Comparison of ENCODE assay signal across 8 mouse cellular contexts in genomic region chr5:35893093-35893804, GRCm38 (mm10). TPM values are rescaled to one million over a fixed set of nuclear protein-coding genes. Genes with fewer than 3 reads are reported as not detected.
DNase-seq lines count a peak whose midpoint lies in the region; ATAC-seq and TF ChIP-seq lines count a peak whose summit lies in the region.

Gene Afap1 (plus strand): TSS chr5:35893319.

- peak within 1 kb of the TSS; percentile 84 for H3K4me3 ChIP-seq in embryonic facial prominence, embryonic 11.5 days (ENCODE audit: low read depth, low read length)
- H3K4me3 ChIP-seq in intestine, postnatal 0 days (ENCODE audit: low read depth, low read length), result peak within 1 kb of the TSS; percentile 74
- H3K4me3 ChIP-seq in midbrain, embryonic 10.5 days, result peak within 1 kb of the TSS; percentile 78

- whole genome bisulfite sequencing in embryonic facial prominence, embryonic 11.5 days, result under 1% methylated on average over 49 of the region's 49 CpGs
- under 1% methylated on average over 49 of the region's 49 CpGs for WGBS in intestine, postnatal 0 days
- WGBS in midbrain, embryonic 10.5 days, result under 1% methylated on average over 49 of the region's 49 CpGs

- peak within 1 kb of the TSS; percentile 89 for H3K9ac ChIP-seq in embryonic facial prominence, embryonic 11.5 days (replicated peaks; ENCODE audit: low read length)
- peak within 1 kb of the TSS; percentile 63 for H3K9ac ChIP-seq in intestine, postnatal 0 days (ENCODE audit: low read depth, low read length)

- no peaks in the 10 kb centered on the region for H3K36me3 ChIP-seq in embryonic facial prominence, embryonic 11.5 days (replicated peaks; ENCODE audit: control insufficient read depth, insufficient read depth, low read depth, low read length)
- no peaks in the 10 kb centered on the region for H3K36me3 ChIP-seq in intestine, postnatal 0 days (ENCODE audit: control insufficient read depth, insufficient read depth)
- no peaks in the 10 kb centered on the region for H3K36me3 ChIP-seq in midbrain, embryonic 10.5 days

- peak; percentile 92 for ATAC-seq in embryonic facial prominence, embryonic 11.5 days (replicated peaks; ENCODE audit: insufficient number of reproducible peaks, low FRiP score, low TSS enrichment, low read depth)
- ATAC-seq in granulocyte monocyte progenitor cell, adult 5-6 weeks (replicated peaks; ENCODE audit: poor library complexity, severe bottlenecking), result peak; percentile 82
- peak; percentile 94 for ATAC-seq in intestine, postnatal 0 days

- H3K9me3 ChIP-seq in embryonic facial prominence, embryonic 11.5 days (replicated peaks; ENCODE audit: control insufficient read depth, low read length), result no peaks in the 10 kb centered on the region
- H3K9me3 ChIP-seq in intestine, postnatal 0 days (ENCODE audit: control insufficient read depth), result no peaks in the 10 kb centered on the region
- H3K9me3 ChIP-seq in midbrain, embryonic 10.5 days (replicated peaks), result no peaks in the 10 kb centered on the region

- intact Hi-C loops in left cerebral cortex, postnatal 36 days (cut with DNase I), result loop anchor here (2.0 to 5.0 kb wide), 2 partner anchors 39 to 82 kb away; no protein-coding TSS in a partner anchor

- peak within 1 kb of the TSS; percentile 94 for H3K4me2 ChIP-seq in embryonic facial prominence, embryonic 11.5 days (ENCODE audit: low read depth, low read length)
- H3K4me2 ChIP-seq in intestine, postnatal 0 days (replicated peaks; ENCODE audit: low read depth), result peak within 1 kb of the TSS; percentile 93

- DNase-seq in adrenal gland, postnatal 25 days, result peak; percentile 100
- DNase-seq in embryonic facial prominence, embryonic 11.5 days (ENCODE audit: low spot score), result peak; percentile 99
- peak; percentile 96 for DNase-seq in left cerebral cortex, postnatal 36 days (ENCODE audit: low spot score in 2 of 2)
- DNase-seq in midbrain, embryonic 10.5 days (ENCODE audit: low spot score), result peak; percentile 100
- DNase-seq in right cerebral cortex, postnatal 36 days (ENCODE audit: low spot score in 2 of 2), result peak; percentile 97 to 98
- peak; percentile 99 to 100 for DNase-seq in urinary bladder, postnatal 4 days (ENCODE audit: low spot score in 2 of 2)

- no peaks in the 10 kb centered on the region for H3K4me1 ChIP-seq in embryonic facial prominence, embryonic 11.5 days (ENCODE audit: control insufficient read depth, insufficient read depth, low read length)
- no peaks in the 10 kb centered on the region; the same call in 1 of the 2 replicates for H3K4me1 ChIP-seq in intestine, postnatal 0 days (replicated peaks; ENCODE audit: control insufficient read depth, insufficient read depth, low read length)
- H3K4me1 ChIP-seq in midbrain, embryonic 10.5 days, result peaks cover 40% of the 10 kb centered on the region

- no peak for TF ChIP-seq CTCF in intestine, postnatal 0 days (IDR thresholded peaks at IDR 0.05; ENCODE audit: low read depth)

- H3K27me3 ChIP-seq in embryonic facial prominence, embryonic 11.5 days (ENCODE audit: control insufficient read depth, insufficient read depth, low read length), result no peaks in the 10 kb centered on the region
- 0 out of 2 replicates have a peak, but pooled peaks cover 5% of the 10 kb centered on the region for H3K27me3 ChIP-seq in intestine, postnatal 0 days (replicated peaks; ENCODE audit: control insufficient read depth, insufficient read depth, low read length)
- H3K27me3 ChIP-seq in midbrain, embryonic 10.5 days (ENCODE audit: low read depth, poor library complexity, severe bottlenecking), result peaks cover 40% of the 10 kb centered on the region

- peak within 1 kb of the TSS; percentile 66 for H3K27ac ChIP-seq in embryonic facial prominence, embryonic 11.5 days (replicated peaks; ENCODE audit: low read depth, low read length)
- peak within 1 kb of the TSS; percentile 50; the same call in 1 of the 2 replicates for H3K27ac ChIP-seq in intestine, postnatal 0 days (ENCODE audit: low read depth, low read length)
- H3K27ac ChIP-seq in midbrain, embryonic 10.5 days (replicated peaks), result peak within 1 kb of the TSS; percentile 91

RNA-seq across cellular contexts. Expression of gene Afap1, which starts in this region (rescaled TPM):
- 20.4 and 22.6 TPM in 2 replicates for total RNA-seq in adrenal gland, postnatal 25 days (2021)
- polyA plus RNA-seq in embryonic facial prominence, embryonic 11.5 days (2014; fragmentation: Nextera tagmentation; extraction: Ambion mirVana), result 19.8 and 20.5 TPM in 2 replicates
- total RNA-seq in granulocyte monocyte progenitor cell, adult 5-6 weeks (2014; fragmentation: Nextera tagmentation), result 23.7 and 36.0 TPM in 2 replicates
- 17.9 and 20.4 TPM in 2 replicates for total RNA-seq in granulocyte monocyte progenitor cell, adult 5-6 weeks (2017)
- polyA plus RNA-seq in intestine, postnatal 0 days (2015; fragmentation: Nextera tagmentation; extraction: Ambion mirVana), result 7.9 and 8.1 TPM in 2 replicates
- 10 to 100 TPM; 27.0 to 30.4 TPM for total RNA-seq in left cerebral cortex, postnatal 36 days (2021)
- 21.6 and 34.3 TPM in 2 replicates for polyA plus RNA-seq in midbrain, embryonic 10.5 days (2016; fragmentation: Nextera tagmentation; extraction: Ambion mirVana)

Comparison
In these comparisons a context has a peak if more than half of its experiments do, and no peak if none do; other contexts are left out.
1. Peak in every context shown above with its lines: DNase-seq, ATAC-seq, H3K4me3 ChIP-seq and H3K27ac ChIP-seq.